Mouse (Mus musculus): ENCODE results near the gene Txnl4b. TPM values are rescaled to one million over a fixed set of nuclear protein-coding genes. Genes with fewer than 3 reads are reported as not detected.

Txnl4b gene
- polyA plus RNA-seq, 1 experiment from 2014 or later = 17.2 TPM

GRCm38 (mm10) chr8:109595854-109596253 is 30.2 kb downstream of the Txnl4b start:
- 50% methylated on average over 8 of the region's 8 CpGs for WGBS
- ATAC-seq (ENCODE audit: insufficient number of reproducible peaks, low FRiP score) = no peak

DNA sequence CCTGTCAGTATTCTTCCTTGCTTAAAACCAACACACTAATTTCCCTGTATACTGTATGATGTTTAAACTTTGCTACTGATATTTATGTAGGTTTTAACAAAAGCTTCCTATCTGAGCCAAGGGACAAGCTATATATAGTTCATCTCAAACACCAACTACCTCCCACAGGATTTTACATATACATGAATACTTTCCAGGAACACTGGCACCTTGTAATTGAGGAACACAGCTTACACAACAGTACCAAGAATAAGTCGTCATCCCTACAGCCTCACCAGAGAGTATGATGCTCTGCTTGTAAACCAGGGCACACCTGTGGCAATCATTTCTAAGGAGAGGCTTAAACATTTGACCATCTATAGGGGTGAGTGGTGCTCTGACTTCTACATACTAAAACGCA is 41.0 kb downstream of the Txnl4b start:
- Histone ChIP-seq H3K4me1 (replicated peaks) (peaks cover 10% of the 10 kb centered on the region), H3K27ac (ENCODE audit: poor library complexity, severe bottlenecking) (no peak overlapping the region), H3K9me3 (replicated peaks) (no peaks in the 10 kb centered on the region), H3K4me2 (no peak overlapping the region), H3K27me3 (replicated peaks) (peaks cover 5% of the 10 kb centered on the region; the same call in 1 of the 2 replicates), H3K4me3 (no peak overlapping the region), H3K36me3 (peaks cover 32% of the 10 kb centered on the region), H3K9ac (no peak overlapping the region)
- WGBS = 79% methylated on average over 2 of the region's 2 CpGs
- no peak for ATAC-seq (ENCODE audit: insufficient number of reproducible peaks, low FRiP score)

More at GRCm38 (mm10) chr8:109595854-109596253, 30.2 kb downstream of the Txnl4b start:
- no peaks in the 10 kb centered on the region for H3K27me3 ChIP-seq (replicated peaks)
- H3K4me1 ChIP-seq (replicated peaks) = no peaks in the 10 kb centered on the region
- H3K9ac ChIP-seq = no peak overlapping the region
- no peak overlapping the region for H3K4me2 ChIP-seq
- no peak overlapping the region for H3K27ac ChIP-seq (ENCODE audit: poor library complexity, severe bottlenecking)
- H3K9me3 ChIP-seq (replicated peaks) = no peaks in the 10 kb centered on the region
- peaks cover 57% of the 10 kb centered on the region for H3K36me3 ChIP-seq
- H3K4me3 ChIP-seq = no peak overlapping the region

DNA sequence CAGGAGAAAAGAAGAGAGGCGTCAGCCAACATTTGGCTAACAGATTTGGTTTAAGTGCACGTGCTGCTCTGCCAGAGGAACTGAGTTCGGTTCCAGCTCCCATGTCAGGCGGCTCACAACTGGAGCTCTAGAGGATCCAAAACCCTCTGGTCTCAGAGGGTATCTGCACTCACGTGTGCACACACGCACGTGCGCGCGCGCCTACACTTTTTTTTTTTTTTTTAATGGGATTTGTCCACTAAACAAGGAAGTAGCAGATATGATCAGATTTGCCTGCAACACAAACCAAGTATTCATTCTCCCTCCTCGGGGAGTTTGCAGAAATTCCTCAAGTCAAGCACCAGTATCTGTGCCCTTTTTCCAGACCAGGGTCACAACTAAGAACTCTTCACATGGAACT is 42.0 kb downstream of the Txnl4b start:
- H3K27me3 ChIP-seq (replicated peaks) = peaks cover 5% of the 10 kb centered on the region; the same call in 1 of the 2 replicates
- peak overlapping the region; percentile 65 for H3K4me3 ChIP-seq
- no peak for ATAC-seq (ENCODE audit: insufficient number of reproducible peaks, low FRiP score)
- no peak overlapping the region for H3K27ac ChIP-seq (ENCODE audit: poor library complexity, severe bottlenecking)
- H3K9me3 ChIP-seq (replicated peaks) = no peaks in the 10 kb centered on the region
- H3K36me3 ChIP-seq = peaks cover 24% of the 10 kb centered on the region
- H3K9ac ChIP-seq = peak overlapping the region; percentile 77
- peaks cover 10% of the 10 kb centered on the region for H3K4me1 ChIP-seq (replicated peaks)
- 6% methylated on average over 12 of the region's 12 CpGs for WGBS
- peak overlapping the region; percentile 92 for H3K4me2 ChIP-seq

DNA sequence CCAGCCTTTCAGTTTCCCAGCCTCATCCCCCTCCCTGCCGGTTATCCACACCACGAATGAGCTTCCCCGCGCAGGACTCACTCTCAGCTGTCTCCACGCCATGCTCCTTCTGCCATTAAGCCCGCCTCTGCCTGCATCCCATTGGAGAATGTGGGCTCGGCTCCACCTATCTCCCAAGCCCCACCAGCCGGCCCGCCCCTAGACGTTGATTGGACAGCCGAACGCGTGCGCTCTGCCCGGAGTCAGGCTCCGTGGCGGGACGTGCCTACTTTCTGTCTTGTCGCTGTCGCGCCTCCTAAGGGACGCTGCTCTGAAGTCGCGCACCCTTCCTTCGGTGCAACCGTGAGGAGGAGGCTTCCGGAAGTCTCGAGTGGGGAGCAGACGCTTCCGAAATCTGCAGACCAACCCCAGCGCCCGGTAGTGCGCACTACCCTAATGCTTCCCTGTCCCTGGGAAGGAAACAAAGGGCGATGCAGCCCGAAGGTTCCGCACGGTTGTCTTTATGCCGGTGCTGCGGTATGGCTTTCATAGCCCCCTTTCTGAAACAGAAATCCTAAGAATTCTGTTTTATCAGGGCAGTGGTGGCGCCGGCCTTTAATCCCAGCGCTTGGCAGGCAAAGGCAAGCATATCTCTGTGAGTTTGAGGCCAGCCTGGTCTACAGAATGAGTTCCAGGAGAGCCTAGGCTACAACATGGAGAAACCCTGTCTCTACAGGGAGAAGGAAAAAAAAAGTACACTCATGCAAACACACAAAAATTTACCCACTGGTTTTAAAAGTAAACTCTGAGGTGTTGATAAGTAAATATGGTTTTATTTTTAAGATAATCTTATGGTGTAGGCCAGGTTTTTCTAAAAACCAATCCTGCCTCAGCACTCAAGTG is 42.8 kb downstream of the Txnl4b start, which contains the start of gene Dhodh:
TSS of gene Dhodh (minus strand) at position 403 of the 882 bp plus-strand sequence.
- Histone ChIP-seq H3K27me3 (replicated peaks) (peaks cover 5% of the 10 kb centered on the region; the same call in 1 of the 2 replicates), H3K9me3 (replicated peaks) (no peaks in the 10 kb centered on the region), H3K4me1 (replicated peaks) (peaks cover 10% of the 10 kb centered on the region), H3K27ac (ENCODE audit: poor library complexity, severe bottlenecking) (peak within 1 kb of the TSS; percentile 94), H3K36me3 (peaks cover 17% of the 10 kb centered on the region), H3K4me2 (peak within 1 kb of the TSS; percentile 92), H3K9ac (peak within 1 kb of the TSS; percentile 77), H3K4me3 (peak within 1 kb of the TSS; percentile 65)
- peak; percentile 98 for ATAC-seq (ENCODE audit: insufficient number of reproducible peaks, low FRiP score)
- under 1% methylated on average over 42 of the region's 42 CpGs for WGBS

- 12% methylated on average over 5 of the region's 5 CpGs for WGBS
- H3K9me3 ChIP-seq (replicated peaks) = no peaks in the 10 kb centered on the region
- H3K9ac ChIP-seq = peak overlapping the region; percentile 77
- ATAC-seq (ENCODE audit: insufficient number of reproducible peaks, low FRiP score) = no peak
- H3K4me1 ChIP-seq (replicated peaks) = peaks cover 10% of the 10 kb centered on the region
- peaks cover 5% of the 10 kb centered on the region; the same call in 1 of the 2 replicates for H3K27me3 ChIP-seq (replicated peaks)
- H3K4me2 ChIP-seq = peak overlapping the region; percentile 92
- peak overlapping the region; percentile 94 for H3K27ac ChIP-seq (ENCODE audit: poor library complexity, severe bottlenecking)
- H3K36me3 ChIP-seq = peaks cover 11% of the 10 kb centered on the region
- peak overlapping the region; percentile 65 for H3K4me3 ChIP-seq
These were observed 43.4 kb downstream of the Txnl4b start for GRCm38 (mm10) chr8:109609153-109609502.

- no peaks in the 10 kb centered on the region for H3K36me3 ChIP-seq
- H3K4me2 ChIP-seq = peak within 1 kb of the TSS; percentile 44
- H3K9ac ChIP-seq = no peak within 1 kb of the TSS
- H3K4me1 ChIP-seq (replicated peaks) = no peaks in the 10 kb centered on the region
- H3K27ac ChIP-seq (ENCODE audit: poor library complexity, severe bottlenecking) = no peak within 1 kb of the TSS
- no peak for ATAC-seq (ENCODE audit: insufficient number of reproducible peaks, low FRiP score)
- WGBS = 46% methylated on average over 27 of the region's 27 CpGs
- no peak within 1 kb of the TSS; the same call in 1 of the 2 replicates for H3K4me3 ChIP-seq
- peaks cover 5% of the 10 kb centered on the region; the same call in 1 of the 2 replicates for H3K27me3 ChIP-seq (replicated peaks)
- peaks cover 3% of the 10 kb centered on the region for H3K9me3 ChIP-seq (replicated peaks)
These were observed 48.8 kb downstream of the Txnl4b start, which contains the start of gene Pkd1l3 for GRCm38 (mm10) chr8:109614243-109615210. TSS of gene Pkd1l3 (plus strand) at chr8:109614517.

DNA sequence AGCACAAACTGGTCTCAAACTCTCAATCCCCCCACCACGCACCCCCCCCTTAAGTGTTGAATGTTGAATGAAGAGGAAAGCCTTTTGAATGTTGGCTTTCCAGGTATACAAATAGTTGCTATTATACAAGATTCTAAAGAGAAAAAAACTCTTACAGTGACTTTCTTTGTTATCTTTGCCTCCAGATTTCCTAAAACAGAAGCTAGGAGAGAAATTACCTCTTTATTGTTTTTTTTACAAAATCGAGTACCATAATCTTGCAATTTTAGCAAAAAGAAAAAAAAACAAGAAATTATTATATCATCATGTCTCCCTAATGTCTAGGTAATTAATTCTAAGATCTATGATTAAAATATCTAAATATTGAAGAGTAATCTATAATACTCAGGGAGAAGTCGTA is 49.9 kb downstream of the Txnl4b start:
- H3K4me2 ChIP-seq = no peak overlapping the region
- H3K4me1 ChIP-seq (replicated peaks) = no peaks in the 10 kb centered on the region
- no peak overlapping the region for H3K27ac ChIP-seq (ENCODE audit: poor library complexity, severe bottlenecking)
- no peak overlapping the region for H3K4me3 ChIP-seq
- no peaks in the 10 kb centered on the region for H3K36me3 ChIP-seq
- no peak for ATAC-seq (ENCODE audit: insufficient number of reproducible peaks, low FRiP score)
- H3K9ac ChIP-seq = no peak overlapping the region
- WGBS = 68% methylated on average over 3 of the region's 3 CpGs
- H3K27me3 ChIP-seq (replicated peaks) = peaks cover 5% of the 10 kb centered on the region; the same call in 1 of the 2 replicates
- H3K9me3 ChIP-seq (replicated peaks) = peaks cover 7% of the 10 kb centered on the region

Other genes with a start within 250 kb of the Txnl4b start
- gene Pmfbp1, start 71.9 kb upstream of the Txnl4b start, polyA plus RNA-seq (2016; fragmentation: Nextera tagmentation; extraction: Ambion mirVana) = 0.23 TPM in 1 of 2 replicates, not detected in the other
- gene Dhx38, start within 50 bp of the Txnl4b start, polyA plus RNA-seq (2016; fragmentation: Nextera tagmentation; extraction: Ambion mirVana) = 19.5 and 19.8 TPM in 2 replicates
- 0.33 TPM in 1 of 2 replicates, not detected in the other for gene Hp, start 13.3 kb downstream of the Txnl4b start, polyA plus RNA-seq (2016; fragmentation: Nextera tagmentation; extraction: Ambion mirVana)
- gene Dhodh, start 42.8 kb downstream of the Txnl4b start, polyA plus RNA-seq (2016; fragmentation: Nextera tagmentation; extraction: Ambion mirVana) = 35.6 and 38.2 TPM in 2 replicates
- gene Pkd1l3, start 48.6 kb downstream of the Txnl4b start, polyA plus RNA-seq (2016; fragmentation: Nextera tagmentation; extraction: Ambion mirVana) = 0.05 and 0.32 TPM in 2 replicates
- gene Ist1, start 127.4 kb downstream of the Txnl4b start, polyA plus RNA-seq (2016; fragmentation: Nextera tagmentation; extraction: Ambion mirVana) = 92.8 and 96.2 TPM in 2 replicates
- gene Zfp821, start 139.7 kb downstream of the Txnl4b start, polyA plus RNA-seq (2016; fragmentation: Nextera tagmentation; extraction: Ambion mirVana) = 25.0 and 26.9 TPM in 2 replicates
- 8.1 and 8.8 TPM in 2 replicates for gene Atxn1l, start 171.8 kb downstream of the Txnl4b start, polyA plus RNA-seq (2016; fragmentation: Nextera tagmentation; extraction: Ambion mirVana)
- gene Ap1g1, start 212.7 kb downstream of the Txnl4b start, polyA plus RNA-seq (2016; fragmentation: Nextera tagmentation; extraction: Ambion mirVana) = 44.8 and 46.7 TPM in 2 replicates